Mouse (Mus musculus) adrenal gland (tissue): ENCODE measurements at regions not wholly inside any gene's neighbourhood (a gene's known extent, or its start where the extent isn't known, plus 50 kb on each side); places are given as distances from the start of the nearest gene placed in this dataset.

Source experiments
- intact Hi-C: fragments of 180-260 bp; cut with DNase I; formaldehyde crosslinking; loops from one replicate; pipeline ENCODE4 v1.15.1; 2025

- intact Hi-C loops, result no loop called here
These were observed 69.2 kb upstream of the Gucy1a1 start for GRCm38 (mm10) chr3:82214566-82215465.

DNA sequence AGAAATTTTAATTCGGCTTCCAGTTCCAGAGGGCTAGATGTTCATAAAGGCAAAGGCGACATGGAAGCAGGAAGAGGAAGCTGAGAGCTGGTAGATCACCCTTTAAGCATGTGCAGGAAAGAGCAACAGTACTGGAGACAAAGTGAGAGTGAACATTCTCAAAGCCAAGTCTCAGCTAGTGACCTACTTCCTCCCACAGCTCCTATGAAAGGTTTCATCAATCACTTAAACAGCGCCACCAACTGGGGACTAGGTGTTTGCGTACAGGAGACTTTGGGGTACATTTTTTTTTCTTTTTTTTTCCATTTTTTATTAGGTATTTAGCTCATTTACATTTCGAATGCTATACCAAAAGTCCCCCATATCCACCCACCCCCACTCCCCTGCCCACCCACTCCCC, 61.7 kb upstream of the Gucy1a1 start:
- intact Hi-C loops, result loop anchor here (2.0 kb wide), 1 partner anchor 161 kb away; no protein-coding TSS in a partner anchor
